Mouse (Mus musculus): ENCODE measurements around the gene Dap. TPM values are rescaled to one million over a fixed set of nuclear protein-coding genes. Genes with fewer than 3 reads are reported as not detected.
A peak's percentile ranks its signal among the peaks of the same experiment; 100 is the strongest.

Dap gene
- total and polyA plus RNA-seq, 2 experiments from 2014 or later, result 36.8 to 47.5 TPM

DNA sequence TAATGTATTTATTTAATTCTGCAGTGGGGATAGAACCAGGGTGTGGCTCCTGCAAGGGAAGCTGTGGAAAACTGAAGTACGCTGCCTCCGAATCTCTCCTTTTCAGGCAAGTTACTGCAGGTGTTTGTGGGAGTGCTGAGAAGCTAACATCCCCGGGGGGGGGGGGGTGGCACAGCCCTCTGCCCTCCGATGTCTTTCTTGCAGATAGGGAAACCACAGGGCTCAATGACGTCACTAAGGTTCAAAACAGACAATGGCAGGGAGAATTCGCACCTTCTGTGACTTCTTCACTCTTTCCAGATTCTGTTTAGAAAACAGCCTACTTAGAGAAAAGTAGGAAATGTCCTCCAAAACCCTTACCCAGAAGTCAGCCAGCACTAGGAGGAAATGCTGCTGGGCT, 1.9 kb upstream of the Dap start:
- ATAC-seq (ENCODE audit: insufficient read depth, low read depth), result no peak
- Histone ChIP-seq H3K27ac (ENCODE audit: low read depth) (no peak overlapping the region), H3K27me3 (ENCODE audit: control insufficient read depth, insufficient read depth, low read length) (no peaks in the 10 kb centered on the region), H3K4me3 (ENCODE audit: low read depth, low read length) (no peak overlapping the region), H3K4me1 (ENCODE audit: control insufficient read depth, insufficient read depth) (peaks cover 12% of the 10 kb centered on the region; the same call in 1 of the 2 replicates), H3K9ac (replicated peaks; ENCODE audit: low read depth, low read length) (no peak overlapping the region), H3K4me2 (ENCODE audit: low read depth, low read length) (no peak overlapping the region), H3K36me3 (replicated peaks; ENCODE audit: control insufficient read depth, insufficient read depth, low read length) (no peaks in the 10 kb centered on the region), H3K9me3 (replicated peaks; ENCODE audit: control insufficient read depth, low read length) (no peaks in the 10 kb centered on the region)
- DNase-seq (ENCODE audit: low spot score), result no peak
- TF ChIP-seq EP300 (IDR thresholded peaks at IDR 0.05; ENCODE audit: low read depth) (no peak), CTCF (IDR thresholded peaks at IDR 0.05; ENCODE audit: low read depth) (no peak)
- 70% methylated on average over 6 of the region's 6 CpGs for WGBS

DNA sequence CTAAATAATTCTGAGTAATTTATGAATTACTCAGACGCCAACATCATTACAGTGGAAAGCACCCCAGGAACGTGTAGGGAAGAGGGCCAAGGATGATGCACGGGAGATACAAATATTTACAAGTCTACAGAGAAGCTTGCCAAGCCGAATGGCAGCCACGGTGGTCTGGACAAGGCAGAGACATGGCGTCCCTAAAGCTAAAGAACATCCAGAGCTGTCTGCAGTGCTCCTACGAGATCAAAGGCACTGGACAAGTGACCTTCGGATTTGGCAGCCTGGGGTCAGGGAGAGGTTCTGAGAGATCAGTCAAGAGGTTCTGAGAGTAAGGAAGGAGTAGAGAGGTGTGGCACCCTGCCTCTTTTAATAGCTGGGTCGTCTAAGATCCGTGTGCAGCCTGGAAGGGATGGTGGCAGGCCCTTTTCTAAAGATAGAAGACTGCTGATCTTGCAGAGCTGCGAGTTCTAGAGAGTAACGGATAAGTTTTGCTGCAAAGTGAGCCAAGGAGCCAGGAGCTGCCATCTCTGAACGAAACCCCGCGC, 449 bp upstream of the Dap start:
- Histone ChIP-seq H3K27me3 (ENCODE audit: control insufficient read depth, insufficient read depth, low read length) (no peaks in the 10 kb centered on the region), H3K4me3 (ENCODE audit: low read depth, low read length) (peak overlapping the region; percentile 90), H3K36me3 (replicated peaks; ENCODE audit: control insufficient read depth, insufficient read depth, low read length) (no peaks in the 10 kb centered on the region), H3K4me2 (ENCODE audit: low read depth, low read length) (peak overlapping the region; percentile 92), H3K4me1 (ENCODE audit: control insufficient read depth, insufficient read depth) (peaks cover 12% of the 10 kb centered on the region; the same call in 1 of the 2 replicates), H3K9ac (replicated peaks; ENCODE audit: low read depth, low read length) (peak overlapping the region; percentile 92; the same call in 1 of the 2 replicates), H3K9me3 (replicated peaks; ENCODE audit: control insufficient read depth, low read length) (no peaks in the 10 kb centered on the region), H3K27ac (ENCODE audit: low read depth) (peak overlapping the region; percentile 63)
- TF ChIP-seq CTCF (IDR thresholded peaks at IDR 0.05; ENCODE audit: low read depth) (no peak), EP300 (IDR thresholded peaks at IDR 0.05; ENCODE audit: low read depth) (no peak)
- no peak for DNase-seq (ENCODE audit: low spot score)
- no peak for ATAC-seq (ENCODE audit: insufficient read depth, low read depth)
- WGBS, result 43% methylated on average over 15 of the region's 15 CpGs

DNA sequence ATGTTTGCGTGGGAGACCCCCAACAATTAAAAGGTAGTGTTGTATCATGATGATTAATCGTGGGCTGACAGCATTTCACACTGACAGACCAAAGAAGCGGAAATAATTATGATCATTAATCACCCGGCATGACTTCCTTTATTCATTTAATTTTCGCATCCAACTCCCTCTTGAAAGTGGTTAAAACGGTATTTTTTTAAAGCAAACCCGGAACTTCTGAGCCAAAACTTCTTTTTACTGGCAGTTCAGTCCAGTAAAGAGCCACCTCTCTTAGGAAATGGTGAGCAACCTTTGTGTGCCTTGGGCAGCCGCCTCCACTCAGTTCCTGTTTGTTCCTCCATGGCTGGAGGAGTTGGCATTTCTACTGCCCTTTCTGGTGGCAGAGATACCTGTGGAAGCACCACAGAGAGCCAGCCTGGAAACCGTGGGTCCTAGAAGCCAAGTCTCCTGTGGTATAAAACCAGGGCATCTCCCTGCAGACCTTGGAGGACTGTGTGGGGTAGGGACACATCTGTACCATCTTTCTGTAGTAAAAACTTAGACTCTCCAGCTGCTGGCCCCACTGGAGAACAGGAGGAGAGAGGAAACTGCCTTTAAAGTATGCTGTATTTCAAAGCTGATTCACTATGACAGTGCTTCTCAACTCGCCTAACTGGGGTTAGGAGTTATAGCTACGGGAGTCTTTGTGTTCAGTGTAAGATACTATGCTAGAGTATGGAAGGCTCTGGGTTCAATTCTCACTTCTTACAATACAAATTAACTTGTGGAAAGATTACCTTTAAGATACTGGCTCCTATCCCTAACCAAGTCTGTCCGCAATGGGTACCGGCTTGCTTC, 910 bp downstream of the Dap start:
- Histone ChIP-seq H3K9me3 (replicated peaks; ENCODE audit: control insufficient read depth, low read length) (no peaks in the 10 kb centered on the region), H3K36me3 (replicated peaks; ENCODE audit: control insufficient read depth, insufficient read depth, low read length) (no peaks in the 10 kb centered on the region), H3K9ac (replicated peaks; ENCODE audit: low read depth, low read length) (peak overlapping the region; percentile 92), H3K27ac (ENCODE audit: low read depth) (peak overlapping the region; percentile 89), H3K27me3 (ENCODE audit: control insufficient read depth, insufficient read depth, low read length) (no peaks in the 10 kb centered on the region), H3K4me1 (ENCODE audit: control insufficient read depth, insufficient read depth) (peaks cover 12% of the 10 kb centered on the region; the same call in 1 of the 2 replicates), H3K4me3 (ENCODE audit: low read depth, low read length) (peak overlapping the region; percentile 90), H3K4me2 (ENCODE audit: low read depth, low read length) (peak overlapping the region; percentile 92)
- no peak for DNase-seq (ENCODE audit: low spot score)
- TF ChIP-seq CTCF (IDR thresholded peaks at IDR 0.05; ENCODE audit: low read depth) (no peak), EP300 (IDR thresholded peaks at IDR 0.05; ENCODE audit: low read depth) (no peak)
- WGBS, result 33% methylated on average over 13 of the region's 13 CpGs
- ATAC-seq (ENCODE audit: insufficient read depth, low read depth), result no peak

DNA sequence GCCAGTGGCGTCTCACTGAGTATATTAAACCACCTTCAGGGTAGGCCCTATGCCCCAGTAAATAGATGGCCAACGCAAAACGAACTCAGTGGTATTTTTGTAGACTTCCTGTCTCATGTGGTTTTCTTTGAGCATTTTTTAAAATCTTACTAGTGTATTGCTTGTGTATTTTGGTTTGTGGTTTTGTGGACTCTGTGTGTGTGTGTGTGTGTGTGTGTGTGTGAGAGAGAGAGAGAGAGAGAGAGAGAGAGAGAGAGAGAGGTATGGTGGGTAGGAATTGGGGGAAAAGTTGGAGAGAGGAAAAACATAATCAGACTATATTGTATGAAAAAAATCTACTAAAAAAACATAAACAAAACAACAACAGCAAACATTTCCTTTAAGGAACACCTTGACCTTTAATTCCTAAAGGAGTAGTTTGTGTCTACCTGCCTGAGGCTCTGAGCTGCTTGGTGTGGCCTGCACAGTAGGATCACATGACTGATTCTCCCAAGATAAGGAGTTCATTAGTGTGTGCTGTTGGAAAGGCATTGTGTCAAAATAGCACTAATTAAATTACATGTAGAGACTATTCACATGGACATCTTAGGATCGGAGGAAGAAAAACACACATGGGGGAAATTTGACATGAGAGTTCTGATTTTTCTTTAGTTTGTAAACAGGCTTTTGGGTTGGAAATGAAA, 1.7 kb downstream of the Dap start:
- Histone ChIP-seq H3K27ac (ENCODE audit: low read depth) (no peak overlapping the region), H3K4me1 (ENCODE audit: control insufficient read depth, insufficient read depth) (peaks cover 12% of the 10 kb centered on the region; the same call in 1 of the 2 replicates), H3K4me3 (ENCODE audit: low read depth, low read length) (peak overlapping the region; percentile 90), H3K9me3 (replicated peaks; ENCODE audit: control insufficient read depth, low read length) (no peaks in the 10 kb centered on the region), H3K27me3 (ENCODE audit: control insufficient read depth, insufficient read depth, low read length) (no peaks in the 10 kb centered on the region), H3K36me3 (replicated peaks; ENCODE audit: control insufficient read depth, insufficient read depth, low read length) (0 out of 2 replicates have a peak, but pooled peaks cover under 1% of the 10 kb centered on the region), H3K9ac (replicated peaks; ENCODE audit: low read depth, low read length) (no peak overlapping the region), H3K4me2 (ENCODE audit: low read depth, low read length) (peak overlapping the region; percentile 92; the same call in 1 of the 2 replicates)
- DNase-seq (ENCODE audit: low spot score) (no peak), ATAC-seq (ENCODE audit: insufficient read depth, low read depth) (no peak)
- TF ChIP-seq CTCF (IDR thresholded peaks at IDR 0.05; ENCODE audit: low read depth), result no peak
- TF ChIP-seq EP300 (IDR thresholded peaks at IDR 0.05; ENCODE audit: low read depth), result no peak
- WGBS, result 84% methylated on average over 4 of the region's 4 CpGs

DNA sequence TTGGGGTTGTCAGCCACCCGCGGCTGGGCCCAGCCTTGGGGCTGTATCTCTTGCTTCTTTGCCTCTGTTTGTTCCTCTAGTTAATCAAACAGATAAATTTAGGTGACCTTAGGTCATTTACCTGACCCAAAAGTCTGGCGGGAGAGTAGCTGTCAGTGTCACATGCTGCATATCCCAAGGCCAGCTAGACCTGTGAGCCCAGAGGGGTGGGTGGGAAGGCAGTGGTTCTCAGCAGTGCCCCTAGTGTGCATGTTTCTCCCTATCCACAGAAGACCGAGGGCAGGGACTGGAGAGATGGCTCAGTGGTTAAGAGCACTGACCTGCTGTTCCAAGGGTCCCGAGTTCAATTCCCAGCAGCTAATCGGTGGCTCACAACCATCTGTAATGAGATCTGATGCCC, 2.4 kb downstream of the Dap start:
- Histone ChIP-seq H3K27me3 (ENCODE audit: control insufficient read depth, insufficient read depth, low read length) (no peaks in the 10 kb centered on the region), H3K4me1 (ENCODE audit: control insufficient read depth, insufficient read depth) (peaks cover 12% of the 10 kb centered on the region; the same call in 1 of the 2 replicates), H3K9ac (replicated peaks; ENCODE audit: low read depth, low read length) (no peak overlapping the region), H3K4me3 (ENCODE audit: low read depth, low read length) (no peak overlapping the region), H3K9me3 (replicated peaks; ENCODE audit: control insufficient read depth, low read length) (no peaks in the 10 kb centered on the region), H3K27ac (ENCODE audit: low read depth) (no peak overlapping the region), H3K36me3 (replicated peaks; ENCODE audit: control insufficient read depth, insufficient read depth, low read length) (0 out of 2 replicates have a peak, but pooled peaks cover 2% of the 10 kb centered on the region), H3K4me2 (ENCODE audit: low read depth, low read length) (no peak overlapping the region)
- no peak for ATAC-seq (ENCODE audit: insufficient read depth, low read depth)
- 69% methylated on average over 6 of the region's 6 CpGs for WGBS
- no peak for DNase-seq (ENCODE audit: low spot score)
- no peak for TF ChIP-seq EP300 (IDR thresholded peaks at IDR 0.05; ENCODE audit: low read depth)
- peak; percentile 27; the same call in 1 of the 2 replicates for TF ChIP-seq CTCF (IDR thresholded peaks at IDR 0.05; ENCODE audit: low read depth)
